Mouse (Mus musculus): ENCODE measurements around the gene Fhad1. TPM values are rescaled to one million over a fixed set of nuclear protein-coding genes. Genes with fewer than 3 reads are reported as not detected.
A peak's percentile ranks its signal among the peaks of the same experiment; 100 is the strongest.

Gene Fhad1
- polyA plus RNA-seq, 1 experiment from 2014 or later, result 3.7 TPM

DNA sequence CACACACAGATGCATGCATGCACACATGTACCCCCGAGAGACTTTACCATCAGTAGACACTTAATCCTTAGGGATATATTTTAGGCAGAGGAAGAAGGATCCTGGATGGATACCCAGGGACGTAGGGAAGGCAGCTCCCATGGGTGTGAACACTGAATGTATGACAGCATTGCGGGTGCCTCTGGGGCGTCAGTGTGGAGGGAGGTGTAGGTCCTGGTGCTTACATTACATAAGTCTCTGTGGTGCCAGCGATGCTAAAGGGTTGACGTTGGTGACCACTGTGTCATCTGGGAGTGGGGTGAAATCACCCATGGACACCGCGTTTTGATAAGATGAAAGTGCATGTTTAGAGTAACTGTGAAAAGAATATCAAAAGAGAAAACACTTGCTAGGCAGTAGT lies 54.8 kb downstream of the Fhad1 start:
- Histone ChIP-seq H3K4me1 (peaks cover 19% of the 10 kb centered on the region), H3K27me3 (0 out of 2 replicates have a peak, but pooled peaks cover 2% of the 10 kb centered on the region), H3K9me3 (peaks cover 8% of the 10 kb centered on the region), H3K36me3 (no peaks in the 10 kb centered on the region), H3K4me3 (no peak overlapping the region), H3K9ac (no peak overlapping the region), H3K4me2 (replicated peaks) (no peak overlapping the region), H3K27ac (no peak overlapping the region)
- ATAC-seq (ENCODE audit: low FRiP score, low read depth), result no peak
- WGBS, result 78% methylated on average over 8 of the region's 8 CpGs

DNA sequence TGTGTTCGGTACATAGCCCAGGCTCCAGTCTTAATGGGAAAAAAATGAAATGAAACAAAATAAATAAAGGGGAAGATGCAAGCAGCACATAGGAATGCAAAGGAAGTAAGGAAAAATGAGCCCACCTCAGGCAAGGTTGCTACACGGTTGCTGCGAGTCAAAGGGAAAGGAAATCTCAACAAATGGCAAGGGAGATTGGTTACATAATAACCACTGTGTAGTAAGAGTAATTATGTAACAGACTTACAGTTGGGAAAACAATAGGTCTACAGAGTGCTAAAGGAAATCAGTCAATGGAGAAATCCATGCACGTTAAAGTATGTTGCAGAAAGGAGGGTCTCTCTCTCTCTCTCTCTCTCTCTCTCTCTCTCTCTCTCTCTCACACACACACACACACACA lies 55.3 kb downstream of the Fhad1 start:
- H3K27me3 ChIP-seq, result 0 out of 2 replicates have a peak, but pooled peaks cover 2% of the 10 kb centered on the region
- H3K27ac ChIP-seq, result no peak overlapping the region
- H3K4me2 ChIP-seq (replicated peaks), result no peak overlapping the region
- no peak overlapping the region for H3K4me3 ChIP-seq
- H3K9me3 ChIP-seq, result peaks cover 8% of the 10 kb centered on the region
- H3K36me3 ChIP-seq, result no peaks in the 10 kb centered on the region
- WGBS, result 65% methylated on average over 4 of the region's 4 CpGs
- ATAC-seq (ENCODE audit: low FRiP score, low read depth), result no peak
- H3K4me1 ChIP-seq, result peaks cover 22% of the 10 kb centered on the region
- no peak overlapping the region for H3K9ac ChIP-seq

DNA sequence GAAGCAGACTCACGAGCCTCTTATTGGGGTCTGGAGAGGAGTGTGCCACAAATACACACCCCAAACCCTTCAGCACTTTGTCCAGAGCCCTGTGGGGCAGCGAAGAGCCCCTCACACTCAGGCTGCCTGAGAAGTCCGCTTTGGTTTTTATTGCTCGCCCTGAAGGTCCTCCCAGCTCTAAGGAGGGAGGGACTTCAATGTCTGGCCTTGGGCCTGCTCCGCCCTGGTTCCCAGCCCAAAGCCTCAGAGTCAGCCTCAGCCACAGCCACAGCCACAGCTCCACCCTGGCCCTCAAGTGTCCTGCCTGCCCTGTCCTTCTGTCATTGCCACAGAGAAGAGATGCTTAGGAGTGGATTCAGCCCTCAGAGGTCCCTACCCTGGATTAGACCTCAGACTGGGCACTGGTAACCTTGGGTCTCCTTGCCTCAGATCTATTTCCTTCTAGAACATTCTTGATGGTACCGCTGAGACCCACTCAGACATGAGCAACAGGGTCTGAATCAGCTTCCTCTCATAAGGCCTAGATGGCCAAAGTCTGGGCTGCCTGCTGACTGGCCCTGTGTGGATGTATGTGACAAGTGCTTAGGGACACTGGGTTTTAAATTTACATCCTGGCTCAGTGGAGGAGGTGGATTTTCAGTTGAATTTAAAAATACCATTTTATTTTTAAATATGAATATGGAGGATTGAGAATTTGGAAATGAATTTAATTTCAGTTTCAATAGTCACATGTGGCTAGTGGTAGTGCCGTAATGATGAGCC lies 56.1 kb downstream of the Fhad1 start:
- 46% methylated on average over 7 of the region's 7 CpGs for WGBS
- Histone ChIP-seq H3K36me3 (no peaks in the 10 kb centered on the region), H3K27me3 (no peaks in the 10 kb centered on the region), H3K4me3 (no peak overlapping the region), H3K9me3 (peaks cover 8% of the 10 kb centered on the region), H3K9ac (peak overlapping the region; percentile 45), H3K4me1 (peaks cover 25% of the 10 kb centered on the region), H3K4me2 (replicated peaks) (peak overlapping the region; percentile 45), H3K27ac (no peak overlapping the region; the same call in 1 of the 2 replicates)
- ATAC-seq (ENCODE audit: low FRiP score, low read depth), result peak; percentile 24; the same call in 1 of the 2 replicates

- H3K36me3 ChIP-seq, result no peaks in the 10 kb centered on the region
Measured at GRCm38 (mm10) chr4:141958188-141958587, 56.7 kb downstream of the Fhad1 start.

DNA sequence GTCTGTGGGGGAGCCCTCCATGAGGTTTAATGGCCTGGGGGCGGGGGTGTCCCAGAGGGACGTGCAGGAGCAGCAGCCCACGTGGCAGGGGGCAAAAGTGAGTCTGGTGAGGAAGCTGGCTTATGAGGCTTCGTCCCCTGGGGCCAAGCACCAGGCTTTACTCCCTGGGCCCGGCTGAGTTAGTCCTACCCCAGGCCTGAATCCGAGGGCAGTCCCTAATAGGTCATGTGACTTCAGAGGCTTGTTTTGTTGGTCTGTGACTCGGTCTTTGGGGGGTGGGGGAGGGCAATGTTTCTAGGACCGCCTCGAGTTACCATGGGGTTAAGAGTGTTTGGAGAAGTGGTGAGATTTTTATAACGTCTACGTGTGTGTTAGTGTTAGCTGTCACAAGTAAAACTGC lies 57.1 kb downstream of the Fhad1 start:
- Histone ChIP-seq H3K4me3 (0 out of 2 replicates have a peak overlapping the region, but pooled peaks have one; percentile 7), H3K36me3 (no peaks in the 10 kb centered on the region), H3K4me1 (peaks cover 29% of the 10 kb centered on the region), H3K27ac (no peak overlapping the region), H3K9ac (no peak overlapping the region), H3K4me2 (replicated peaks) (peak overlapping the region; percentile 45), H3K9me3 (peaks cover 8% of the 10 kb centered on the region), H3K27me3 (no peaks in the 10 kb centered on the region)
- 21% methylated on average over 11 of the region's 11 CpGs for WGBS
- peak; percentile 54; the same call in 1 of the 2 replicates for ATAC-seq (ENCODE audit: low FRiP score, low read depth)

More at GRCm38 (mm10) chr4:141958188-141958587, 56.7 kb downstream of the Fhad1 start:
- Histone ChIP-seq H3K9ac (peak overlapping the region; percentile 45; the same call in 1 of the 2 replicates), H3K9me3 (peaks cover 8% of the 10 kb centered on the region), H3K27ac (no peak overlapping the region), H3K4me3 (0 out of 2 replicates have a peak overlapping the region, but pooled peaks have one; percentile 7), H3K4me1 (peaks cover 28% of the 10 kb centered on the region), H3K27me3 (no peaks in the 10 kb centered on the region), H3K4me2 (replicated peaks) (peak overlapping the region; percentile 45)
- 3% methylated on average over 9 of the region's 9 CpGs for WGBS
- peak; percentile 54; the same call in 1 of the 2 replicates for ATAC-seq (ENCODE audit: low FRiP score, low read depth)

GRCm38 (mm10) chr4:141956931-141957330 lies 58.0 kb downstream of the Fhad1 start:
- Histone ChIP-seq H3K9me3 (peaks cover 7% of the 10 kb centered on the region), H3K4me3 (no peak overlapping the region), H3K27ac (no peak overlapping the region), H3K36me3 (no peaks in the 10 kb centered on the region), H3K9ac (no peak overlapping the region), H3K4me1 (peaks cover 37% of the 10 kb centered on the region), H3K4me2 (replicated peaks) (no peak overlapping the region), H3K27me3 (no peaks in the 10 kb centered on the region)
- 90% methylated on average over 5 of the region's 5 CpGs for WGBS
- ATAC-seq (ENCODE audit: low FRiP score, low read depth), result no peak

GRCm38 (mm10) chr4:141954770-141955720 lies 59.8 kb downstream of the Fhad1 start:
- no peaks in the 10 kb centered on the region for H3K9me3 ChIP-seq
- no peak overlapping the region for H3K4me2 ChIP-seq (replicated peaks)
- H3K4me1 ChIP-seq, result peaks cover 38% of the 10 kb centered on the region
- no peak overlapping the region for H3K27ac ChIP-seq
- no peak overlapping the region for H3K4me3 ChIP-seq
- H3K36me3 ChIP-seq, result no peaks in the 10 kb centered on the region
- 45% methylated on average over 16 of the region's 16 CpGs for WGBS
- no peak for ATAC-seq (ENCODE audit: low FRiP score, low read depth)
- 0 out of 2 replicates have a peak, but pooled peaks cover 2% of the 10 kb centered on the region for H3K27me3 ChIP-seq
- no peak overlapping the region for H3K9ac ChIP-seq

- Histone ChIP-seq H3K27me3 (0 out of 2 replicates have a peak, but pooled peaks cover 2% of the 10 kb centered on the region), H3K4me2 (replicated peaks) (no peak overlapping the region), H3K9me3 (no peaks in the 10 kb centered on the region), H3K27ac (no peak overlapping the region), H3K9ac (no peak overlapping the region), H3K4me3 (no peak overlapping the region), H3K36me3 (no peaks in the 10 kb centered on the region), H3K4me1 (peaks cover 37% of the 10 kb centered on the region)
- 57% methylated on average over 6 of the region's 6 CpGs for WGBS
- ATAC-seq (ENCODE audit: low FRiP score, low read depth), result no peak
Measured at GRCm38 (mm10) chr4:141953859-141954258, 61.0 kb downstream of the Fhad1 start.

GRCm38 (mm10) chr4:141953291-141953690 lies 61.6 kb downstream of the Fhad1 start:
- Histone ChIP-seq H3K9me3 (no peaks in the 10 kb centered on the region), H3K27ac (no peak overlapping the region), H3K4me1 (peaks cover 32% of the 10 kb centered on the region), H3K4me3 (no peak overlapping the region), H3K27me3 (0 out of 2 replicates have a peak, but pooled peaks cover 2% of the 10 kb centered on the region), H3K36me3 (no peaks in the 10 kb centered on the region), H3K4me2 (replicated peaks) (no peak overlapping the region), H3K9ac (no peak overlapping the region)
- WGBS, result 78% methylated on average over 9 of the region's 9 CpGs
- ATAC-seq (ENCODE audit: low FRiP score, low read depth), result no peak

GRCm38 (mm10) chr4:141952824-141953223 lies 62.1 kb downstream of the Fhad1 start:
- no peak for ATAC-seq (ENCODE audit: low FRiP score, low read depth)
- WGBS, result 51% methylated on average over 5 of the region's 5 CpGs
- H3K9me3 ChIP-seq, result no peaks in the 10 kb centered on the region
- peaks cover 30% of the 10 kb centered on the region for H3K4me1 ChIP-seq
- no peak overlapping the region for H3K9ac ChIP-seq
- H3K36me3 ChIP-seq, result no peaks in the 10 kb centered on the region
- H3K27me3 ChIP-seq, result 0 out of 2 replicates have a peak, but pooled peaks cover 2% of the 10 kb centered on the region
- no peak overlapping the region for H3K4me2 ChIP-seq (replicated peaks)
- H3K4me3 ChIP-seq, result no peak overlapping the region
- H3K27ac ChIP-seq, result no peak overlapping the region

DNA sequence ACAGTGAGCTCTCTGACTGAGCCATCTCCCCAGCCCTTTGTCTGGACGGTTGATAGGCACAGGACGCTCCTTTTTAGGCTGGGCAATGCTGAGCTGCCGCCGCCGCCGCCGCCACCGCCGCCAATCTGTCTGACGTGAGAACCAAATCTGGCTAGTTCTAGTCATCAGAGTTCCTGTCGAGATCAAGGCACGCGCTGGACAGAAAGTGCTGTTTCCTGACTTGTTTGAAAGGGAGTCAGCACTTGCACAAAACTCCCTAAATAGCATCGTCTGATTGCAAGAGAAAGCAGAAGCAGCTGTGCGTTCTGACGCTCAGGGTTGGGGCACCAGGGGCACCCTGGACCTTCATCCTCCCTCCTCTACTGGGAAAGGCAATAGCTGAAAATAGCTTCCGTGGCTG lies 62.8 kb downstream of the Fhad1 start:
- no peaks in the 10 kb centered on the region for H3K36me3 ChIP-seq
- H3K4me1 ChIP-seq, result peaks cover 24% of the 10 kb centered on the region
- H3K9ac ChIP-seq, result no peak overlapping the region
- no peak for ATAC-seq (ENCODE audit: low FRiP score, low read depth)
- no peak overlapping the region for H3K27ac ChIP-seq
- WGBS, result 62% methylated on average over 17 of the region's 17 CpGs
- H3K4me2 ChIP-seq (replicated peaks), result no peak overlapping the region
- no peak overlapping the region for H3K4me3 ChIP-seq
- no peaks in the 10 kb centered on the region for H3K9me3 ChIP-seq
- H3K27me3 ChIP-seq, result 0 out of 2 replicates have a peak, but pooled peaks cover 2% of the 10 kb centered on the region
